Mouse (Mus musculus) G1E-ER4 (cell line): ENCODE results near the gene Atp5g1. TPM values are rescaled to one million over a fixed set of nuclear protein-coding genes. Genes with fewer than 3 reads are reported as not detected.

Source experiments
- GATA1 ChIP-seq: IDR thresholded peaks from one replicate; pipeline ENCODE4 v1.8.0; 2012; ENCODE audit warnings: low read length, inconsistent platforms
- polyA plus RNA-seq: library from polyadenylated mRNA; stranded (reverse); fragments of >175 nt; gene quantifications from 2 replicates; pipeline ENCODE4 v1.2.3, GENCODE M21; 2012

Gene Atp5g1
- polyA plus RNA-seq, 1 experiment: 166 TPM

- TF ChIP-seq GATA1: no peak
Measured at GRCm38 (mm10) chr11:96074351-96075176, 906 bp downstream of the Atp5g1 start.

- TF ChIP-seq GATA1: no peak
Measured at GRCm38 (mm10) chr11:96073295-96073993, 2.0 kb downstream of the Atp5g1 start.

DNA sequence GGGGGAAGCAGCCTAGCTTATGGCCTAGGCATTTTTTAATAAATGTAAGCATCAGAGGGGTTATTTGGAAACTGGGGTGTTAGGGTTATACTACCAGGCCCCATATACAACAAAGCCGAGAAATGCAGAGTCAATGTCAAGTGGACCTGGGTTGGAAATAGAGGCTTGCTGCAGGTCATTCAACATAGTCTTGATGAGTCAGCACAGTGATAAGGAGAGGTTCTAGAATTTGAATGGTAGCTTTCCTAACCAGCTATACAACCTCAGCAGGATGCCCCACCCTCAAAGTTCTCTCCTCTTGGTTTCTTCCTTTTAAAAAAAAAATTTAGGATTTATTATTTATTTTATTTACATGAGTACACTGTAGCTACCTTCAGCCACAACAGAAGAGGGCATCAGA is 4.5 kb downstream of the Atp5g1 start:
- no peak for TF ChIP-seq GATA1

DNA sequence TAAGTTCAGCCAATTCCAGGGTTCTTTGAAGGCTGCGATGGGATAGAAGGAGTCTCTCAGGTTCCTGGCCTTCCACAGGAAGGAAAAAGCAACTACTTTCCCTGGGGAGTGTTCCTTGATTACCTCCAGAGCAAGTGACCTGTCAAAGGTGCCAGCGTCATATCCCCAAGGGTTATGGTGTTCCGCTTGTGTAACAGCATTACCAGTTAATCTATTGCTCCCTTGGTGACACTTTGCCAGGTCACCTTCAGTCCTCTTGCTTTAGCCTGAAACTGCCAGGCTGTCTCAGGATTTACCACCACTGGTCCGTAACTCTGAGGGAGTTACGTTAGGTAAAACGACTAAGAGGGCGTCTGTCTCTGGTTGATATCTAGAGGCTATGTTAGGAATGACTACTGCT is 5.1 kb downstream of the Atp5g1 start:
- no peak for TF ChIP-seq GATA1

- no peak for TF ChIP-seq GATA1
Measured at GRCm38 (mm10) chr11:96068231-96068630, 7.2 kb downstream of the Atp5g1 start.

GRCm38 (mm10) chr11:96065215-96065911 is 10.1 kb downstream of the Atp5g1 start, which contains the start of gene Ube2z:
Gene Ube2z (minus strand): TSS chr11:96065388.
- no peak for TF ChIP-seq GATA1

DNA sequence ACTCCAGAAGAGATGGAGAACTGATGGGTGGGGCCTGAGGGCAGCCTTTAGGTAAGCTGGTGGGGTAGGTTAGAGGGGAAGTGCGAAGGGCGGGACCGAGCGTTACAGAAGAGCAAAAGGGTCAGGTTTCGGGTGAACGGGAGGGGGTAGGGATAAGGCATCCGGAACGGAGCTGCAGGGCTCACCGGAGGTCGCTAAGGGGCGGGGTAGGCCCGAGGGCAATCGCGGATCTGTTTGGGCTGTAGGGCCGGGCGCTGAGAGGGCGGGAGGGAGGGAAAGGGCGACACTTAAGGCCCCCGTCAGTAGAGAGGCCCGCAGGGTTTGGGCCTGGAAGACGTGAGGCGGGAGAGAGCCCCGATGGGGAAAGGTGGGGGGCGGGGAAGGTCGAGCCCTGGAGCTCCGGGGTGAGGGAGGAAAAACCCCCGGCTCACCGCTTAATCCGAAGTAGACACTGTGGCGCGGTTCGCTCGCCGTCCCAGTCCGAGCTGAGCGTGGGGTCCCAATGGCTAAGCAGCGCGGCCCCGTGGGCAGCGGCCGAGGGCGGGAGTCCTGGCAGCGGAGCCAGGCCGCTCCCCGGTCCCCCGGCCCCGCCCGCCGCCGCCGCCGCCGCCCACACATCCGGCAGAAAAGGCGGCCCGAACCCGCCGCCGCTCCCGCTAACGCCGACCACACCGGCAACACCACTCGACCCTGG is 10.8 kb downstream of the Atp5g1 start:
- no peak for TF ChIP-seq GATA1

DNA sequence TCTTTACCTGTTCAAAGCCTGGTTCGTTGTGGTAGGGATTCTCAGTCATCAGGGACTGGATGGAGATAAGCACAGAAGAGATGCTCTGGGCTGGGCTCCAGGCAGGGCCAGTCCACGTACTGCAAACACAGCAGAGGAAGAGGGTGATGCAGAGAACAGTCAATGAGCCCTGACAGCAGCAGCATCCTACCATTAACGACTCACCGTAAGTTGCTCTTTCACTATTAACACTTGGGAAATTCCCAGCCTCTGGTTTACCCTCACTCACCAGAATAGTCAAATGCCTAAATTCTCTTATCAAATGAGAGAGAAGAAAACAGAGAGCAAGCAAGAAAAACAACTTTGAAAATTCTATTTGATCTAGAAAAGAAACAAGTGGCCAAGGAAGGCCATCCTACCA is 17.2 kb downstream of the Atp5g1 start:
- TF ChIP-seq GATA1: no peak

- no peak for TF ChIP-seq GATA1
Measured at GRCm38 (mm10) chr11:96050854-96051253, 24.6 kb downstream of the Atp5g1 start.

DNA sequence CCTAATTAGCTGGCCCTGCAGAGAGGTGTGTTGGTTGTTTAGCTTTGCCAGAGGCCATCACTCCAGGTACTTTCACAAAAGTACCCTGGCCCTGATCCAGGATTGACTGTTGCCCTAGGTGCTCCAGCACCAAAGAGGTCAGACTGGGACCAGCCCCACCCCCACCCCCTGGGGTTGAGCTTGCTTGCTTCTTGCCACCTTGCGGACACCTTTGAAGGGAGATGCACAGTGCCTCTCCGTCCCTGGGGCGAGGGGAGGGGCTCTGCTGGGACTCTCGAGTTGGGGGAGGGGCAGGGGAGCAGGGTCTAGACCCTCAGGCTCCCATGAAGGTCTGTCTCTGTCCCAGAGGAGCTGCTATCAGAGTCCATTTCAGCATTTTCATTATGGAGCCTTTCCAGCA is 25.5 kb downstream of the Atp5g1 start:
- TF ChIP-seq GATA1: no peak

DNA sequence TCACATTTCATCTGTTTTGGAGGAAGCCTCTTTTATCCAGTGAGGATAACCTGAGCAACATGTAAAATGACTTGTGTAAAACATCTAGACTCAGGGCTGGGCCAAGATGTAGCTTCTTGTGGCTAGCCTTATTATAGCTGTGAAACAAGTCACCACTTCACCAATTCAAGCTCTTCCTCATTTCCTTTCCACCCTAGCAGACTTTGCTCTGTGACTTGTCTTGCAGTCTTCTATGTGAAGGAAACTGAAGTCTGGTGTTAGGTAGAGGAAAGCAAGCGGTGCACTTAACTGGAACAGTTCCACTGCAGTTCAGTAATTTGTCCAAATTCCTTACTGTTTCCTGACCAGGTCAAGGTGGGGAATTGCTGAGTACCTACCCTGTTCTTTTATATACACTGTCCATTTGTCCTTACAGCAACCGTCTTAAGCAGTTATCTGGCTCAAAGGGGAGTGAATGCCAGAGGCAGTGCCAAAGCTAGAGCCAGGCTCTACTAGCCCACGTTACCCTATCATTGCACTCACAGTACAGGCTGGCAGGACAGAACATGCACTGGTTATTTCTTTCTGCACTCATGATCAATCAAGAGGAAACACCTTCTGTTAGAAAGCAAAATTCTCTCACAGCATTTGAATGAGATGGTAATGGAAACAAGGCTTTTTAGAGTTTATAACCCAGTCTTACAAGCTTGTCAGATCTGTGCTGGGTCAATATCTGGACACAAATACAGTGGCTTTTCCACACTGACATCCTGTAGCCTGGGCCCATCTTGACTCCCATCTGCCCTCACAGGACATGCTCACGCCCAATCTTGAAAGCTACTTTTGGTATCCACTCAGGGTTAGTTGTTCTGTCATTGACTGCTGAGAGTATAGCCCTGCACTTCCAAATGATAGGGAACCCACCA is 27.7 kb downstream of the Atp5g1 start:
- no peak for TF ChIP-seq GATA1

GRCm38 (mm10) chr11:96046793-96047192 is 28.7 kb downstream of the Atp5g1 start:
- no peak for TF ChIP-seq GATA1

DNA sequence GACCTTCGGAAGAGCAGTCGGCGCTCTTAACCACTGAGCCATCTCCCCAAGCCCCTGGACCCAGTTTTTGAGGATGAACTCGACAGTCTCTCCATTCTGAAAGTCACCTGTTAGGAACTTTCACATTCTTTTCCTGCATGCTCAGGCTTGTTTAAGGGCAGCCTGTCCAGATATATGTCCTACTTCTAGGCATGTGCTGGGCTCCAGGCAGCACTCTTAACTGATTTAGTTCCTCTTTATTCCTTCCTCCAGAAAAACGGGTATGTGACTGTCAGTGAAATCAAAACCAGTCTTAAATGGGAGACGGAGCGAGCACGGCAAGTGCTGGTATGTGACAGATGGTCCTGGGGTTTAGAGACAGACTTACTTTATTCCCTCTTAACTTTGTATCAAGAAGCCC is 29.4 kb downstream of the Atp5g1 start:
- TF ChIP-seq GATA1: no peak

DNA sequence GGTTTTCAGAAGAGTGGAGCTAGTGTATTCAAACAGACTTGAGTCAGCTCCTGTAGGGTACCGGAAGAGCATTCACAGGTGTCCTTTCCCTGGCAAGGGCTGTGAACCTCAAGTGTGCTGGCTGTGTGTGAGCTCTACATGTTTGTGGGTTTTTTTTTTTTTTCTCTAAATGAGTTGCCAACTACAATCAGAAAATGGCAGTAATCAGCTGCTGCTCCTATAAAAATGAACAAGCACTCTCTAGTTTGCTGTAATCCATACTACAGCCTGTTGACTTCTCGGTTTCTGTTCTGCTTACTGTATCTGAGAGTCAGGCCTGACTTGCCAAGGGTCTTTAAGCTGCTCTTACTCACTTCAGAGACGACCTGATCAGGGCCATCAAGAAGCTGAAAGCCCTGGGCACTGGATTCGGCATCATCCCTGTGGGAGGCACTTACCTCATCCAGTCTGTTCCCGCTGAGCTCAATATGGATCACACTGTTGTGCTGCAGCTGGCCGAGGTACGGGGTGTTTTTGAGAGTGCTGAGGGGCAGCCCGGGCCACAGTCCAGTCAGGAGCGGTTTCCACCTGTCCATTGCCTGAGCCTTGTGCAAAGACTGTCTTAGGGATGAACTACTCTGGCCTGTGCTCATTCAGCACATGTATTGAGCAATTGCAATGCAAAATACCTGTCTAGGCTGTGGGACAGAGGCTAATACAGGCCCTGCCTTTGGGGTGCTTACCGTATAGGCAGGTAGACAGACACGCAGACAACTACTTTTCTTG is 30.5 kb downstream of the Atp5g1 start:
- TF ChIP-seq GATA1: no peak
